Mouse (Mus musculus) embryonic facial prominence, embryonic 15.5 days (tissue): ENCODE measurements at regions not wholly inside any gene's neighbourhood (a gene's known extent, or its start where the extent isn't known, plus 50 kb on each side); places are given as distances from the start of the nearest gene placed in this dataset.
A peak's percentile ranks its signal among the peaks of the same experiment; 100 is the strongest.

Experiments
- ATAC-seq: fragments of 200-750 bp; cut with Nextera tagmentation; 2 replicates; pipeline ENCODE4 v1.8.0; 2017; ENCODE audit warnings: low read depth, moderate TSS enrichment; ENCODE audit not compliant: insufficient number of reproducible peaks, low FRiP score, low TSS enrichment
- H3K27ac ChIP-seq: fragments of 300-500 bp; sonication (generic); replicated peaks from 2 replicates; pipeline ENCODE4 v1.5.1; 2015; ENCODE audit warnings: mild to moderate bottlenecking, inconsistent platforms
- H3K27me3 ChIP-seq: fragments of 300-500 bp; sonication (generic); 2 replicates; pipeline ENCODE4 v1.6.1; 2015; ENCODE audit warnings: inconsistent platforms
- H3K36me3 ChIP-seq: fragments of 300-500 bp; sonication (generic); 2 replicates; pipeline ENCODE4 v1.6.1; 2015; ENCODE audit warnings: mild to moderate bottlenecking, inconsistent platforms
- H3K4me1 ChIP-seq: fragments of 300-500 bp; sonication (generic); 2 replicates; pipeline ENCODE4 v1.6.1; 2015; ENCODE audit warnings: inconsistent platforms
- H3K4me2 ChIP-seq: fragments of 300-500 bp; sonication (generic); replicated peaks from 2 replicates; pipeline ENCODE4 v1.6.1; 2015; ENCODE audit warnings: mild to moderate bottlenecking, inconsistent platforms
- H3K4me3 ChIP-seq: fragments of 300-500 bp; sonication (generic); replicated peaks from 2 replicates; pipeline ENCODE4 v1.5.1; 2015; ENCODE audit warnings: mild to moderate bottlenecking, inconsistent platforms
- H3K9ac ChIP-seq: fragments of 300-500 bp; sonication (generic); 2 replicates; pipeline ENCODE4 v1.6.1; 2015; ENCODE audit warnings: inconsistent platforms
- H3K9me3 ChIP-seq: fragments of 300-500 bp; sonication (generic); replicated peaks from 2 replicates; pipeline ENCODE4 v1.6.1; 2016; ENCODE audit warnings: inconsistent platforms
- WGBS: fragments of 180-500 bp; shearing (Covaris S2); methylation state at CpG from one replicate; pipeline ENCODE4 v1.1.7; 2015; 5-methylcytosine and 5-hydroxymethylcytosine counted together

GRCm38 (mm10) chr12:31130434-31130833 is 56.8 kb downstream of the Fam110c start:
- Histone ChIP-seq H3K27ac (no peak overlapping the region), H3K9ac (no peak overlapping the region), H3K4me3 (no peak overlapping the region), H3K9me3 (no peaks in the 10 kb centered on the region), H3K36me3 (no peaks in the 10 kb centered on the region), H3K4me1 (peaks cover 5% of the 10 kb centered on the region), H3K27me3 (no peaks in the 10 kb centered on the region), H3K4me2 (no peak overlapping the region)
- ATAC-seq = no peak
- 32% methylated on average over 2 of the region's 2 CpGs for WGBS

GRCm38 (mm10) chr12:31134465-31134992 is 60.9 kb downstream of the Fam110c start:
- H3K9ac ChIP-seq = no peak overlapping the region
- H3K27ac ChIP-seq = no peak overlapping the region; the same call in 1 of the 2 replicates
- H3K4me3 ChIP-seq = no peak overlapping the region
- H3K4me2 ChIP-seq = no peak overlapping the region
- 24% methylated on average over 6 of the region's 6 CpGs for WGBS
- H3K27me3 ChIP-seq = no peaks in the 10 kb centered on the region
- H3K4me1 ChIP-seq = peaks cover 8% of the 10 kb centered on the region
- no peak for ATAC-seq
- H3K36me3 ChIP-seq = no peaks in the 10 kb centered on the region
- no peaks in the 10 kb centered on the region for H3K9me3 ChIP-seq

- 74% methylated on average over 10 of the region's 10 CpGs for WGBS
Observed at GRCm38 (mm10) chr12:31136364-31136763, 62.7 kb downstream of the Fam110c start.

GRCm38 (mm10) chr12:31136911-31137310 is 63.2 kb downstream of the Fam110c start:
- H3K9ac ChIP-seq = no peak overlapping the region
- no peak overlapping the region for H3K4me3 ChIP-seq
- H3K4me1 ChIP-seq = peaks cover 8% of the 10 kb centered on the region
- ATAC-seq = no peak
- H3K9me3 ChIP-seq = no peaks in the 10 kb centered on the region
- H3K4me2 ChIP-seq = no peak overlapping the region
- 24% methylated on average over 3 of the region's 3 CpGs for WGBS
- H3K27me3 ChIP-seq = no peaks in the 10 kb centered on the region
- H3K27ac ChIP-seq = no peak overlapping the region
- no peaks in the 10 kb centered on the region for H3K36me3 ChIP-seq

More at GRCm38 (mm10) chr12:31136364-31136763, 62.7 kb downstream of the Fam110c start:
- peaks cover 8% of the 10 kb centered on the region for H3K4me1 ChIP-seq
- H3K9me3 ChIP-seq = no peaks in the 10 kb centered on the region
- no peak overlapping the region for H3K4me2 ChIP-seq
- H3K27me3 ChIP-seq = no peaks in the 10 kb centered on the region
- H3K36me3 ChIP-seq = no peaks in the 10 kb centered on the region
- no peak for ATAC-seq
- no peak overlapping the region for H3K9ac ChIP-seq
- no peak overlapping the region for H3K27ac ChIP-seq
- H3K4me3 ChIP-seq = no peak overlapping the region

DNA sequence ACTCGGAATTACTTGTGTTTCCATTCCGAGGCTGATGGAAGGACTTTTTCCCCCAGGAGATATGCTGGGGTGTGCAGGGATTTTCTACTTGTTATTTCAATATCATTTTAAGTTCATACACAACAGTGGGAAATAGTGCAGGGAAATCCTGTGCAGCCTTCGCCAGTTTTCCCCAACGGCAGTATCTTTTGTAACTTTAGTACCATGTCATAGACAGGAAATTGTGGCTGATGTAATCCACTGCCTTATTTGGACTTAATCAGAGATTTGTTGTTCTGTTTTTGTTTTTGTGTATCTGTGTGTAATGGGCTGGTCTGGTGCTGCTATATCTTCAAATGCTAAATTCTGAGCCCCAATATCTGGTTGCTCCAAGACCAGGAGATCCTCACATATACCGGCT is 63.8 kb downstream of the Fam110c start:
- H3K4me2 ChIP-seq = no peak overlapping the region
- H3K36me3 ChIP-seq = no peaks in the 10 kb centered on the region
- H3K9ac ChIP-seq = no peak overlapping the region
- no peak overlapping the region for H3K4me3 ChIP-seq
- peaks cover 8% of the 10 kb centered on the region for H3K4me1 ChIP-seq
- WGBS = 38% methylated on average over 5 of the region's 5 CpGs
- H3K9me3 ChIP-seq = no peaks in the 10 kb centered on the region
- H3K27me3 ChIP-seq = no peaks in the 10 kb centered on the region
- no peak for ATAC-seq
- H3K27ac ChIP-seq = no peak overlapping the region

GRCm38 (mm10) chr12:31139853-31140252 is 66.2 kb downstream of the Fam110c start:
- H3K27ac ChIP-seq = no peak overlapping the region
- no peak overlapping the region for H3K4me3 ChIP-seq
- 47% methylated on average over 4 of the region's 4 CpGs for WGBS
- no peaks in the 10 kb centered on the region for H3K9me3 ChIP-seq
- 0 out of 2 replicates have a peak, but pooled peaks cover 3% of the 10 kb centered on the region for H3K4me1 ChIP-seq
- no peak overlapping the region for H3K9ac ChIP-seq
- H3K4me2 ChIP-seq = no peak overlapping the region
- ATAC-seq = no peak
- H3K27me3 ChIP-seq = no peaks in the 10 kb centered on the region
- no peaks in the 10 kb centered on the region for H3K36me3 ChIP-seq

- ATAC-seq = no peak
- no peaks in the 10 kb centered on the region for H3K27me3 ChIP-seq
- 0 out of 2 replicates have a peak, but pooled peaks cover 8% of the 10 kb centered on the region for H3K4me1 ChIP-seq
Observed at GRCm38 (mm10) chr12:31143266-31143665, 69.6 kb downstream of the Fam110c start.

DNA sequence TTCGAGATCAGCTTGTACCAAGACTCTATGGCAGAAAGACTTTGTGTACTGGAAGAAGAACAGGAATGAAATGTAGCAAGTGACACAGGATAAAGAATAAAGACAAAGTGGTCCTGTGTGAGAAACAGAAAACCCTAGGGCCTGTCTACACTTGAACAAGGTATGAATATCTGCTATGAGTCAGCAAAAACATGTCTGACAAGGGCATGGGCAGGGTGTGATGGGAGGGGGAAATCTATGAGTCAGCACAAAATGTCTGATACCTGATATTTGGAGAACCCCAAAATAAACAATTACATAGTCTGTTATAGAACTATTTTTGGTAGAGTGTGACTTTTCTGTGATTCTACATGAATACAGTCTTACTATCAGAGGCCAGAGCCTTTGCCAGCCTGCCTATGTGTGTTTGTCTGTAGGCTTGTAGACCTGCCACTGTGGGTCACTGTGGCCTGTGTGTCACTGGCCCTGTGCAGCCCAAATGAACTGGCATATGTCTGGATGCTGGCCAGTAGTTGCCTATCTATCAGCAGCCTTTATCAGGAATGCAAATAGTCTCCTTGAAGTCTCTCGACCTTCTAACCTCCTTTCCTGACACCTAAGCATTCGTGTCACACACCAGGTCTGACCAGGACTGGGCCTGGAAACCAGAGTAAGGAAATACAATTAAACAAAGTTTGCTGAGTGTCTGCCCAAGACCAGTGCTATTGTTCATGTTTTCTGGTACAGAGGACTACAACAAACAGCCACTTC is 71.5 kb downstream of the Fam110c start:
- no peaks in the 10 kb centered on the region for H3K27me3 ChIP-seq
- no peak for ATAC-seq
- H3K4me2 ChIP-seq = no peak overlapping the region
- no peaks in the 10 kb centered on the region for H3K36me3 ChIP-seq
- H3K27ac ChIP-seq = peak overlapping the region; percentile 34; the same call in 1 of the 2 replicates
- no peak overlapping the region for H3K9ac ChIP-seq
- 74% methylated on average over 3 of the region's 3 CpGs for WGBS
- no peak overlapping the region for H3K4me3 ChIP-seq
- no peaks in the 10 kb centered on the region for H3K9me3 ChIP-seq
- H3K4me1 ChIP-seq = 0 out of 2 replicates have a peak, but pooled peaks cover 8% of the 10 kb centered on the region

More at GRCm38 (mm10) chr12:31143266-31143665, 69.6 kb downstream of the Fam110c start:
- Histone ChIP-seq H3K36me3 (no peaks in the 10 kb centered on the region), H3K4me2 (no peak overlapping the region), H3K9me3 (no peaks in the 10 kb centered on the region), H3K4me3 (no peak overlapping the region), H3K27ac (no peak overlapping the region), H3K9ac (no peak overlapping the region)
- 75% methylated on average over 6 of the region's 6 CpGs for WGBS

GRCm38 (mm10) chr12:31148417-31149356 is 75.0 kb downstream of the Fam110c start:
- H3K27ac ChIP-seq = no peak overlapping the region
- H3K9ac ChIP-seq = no peak overlapping the region
- no peaks in the 10 kb centered on the region for H3K27me3 ChIP-seq
- no peaks in the 10 kb centered on the region for H3K9me3 ChIP-seq
- WGBS = 42% methylated on average over 11 of the region's 11 CpGs
- no peak overlapping the region for H3K4me3 ChIP-seq
- no peaks in the 10 kb centered on the region for H3K36me3 ChIP-seq
- H3K4me1 ChIP-seq = 0 out of 2 replicates have a peak, but pooled peaks cover 8% of the 10 kb centered on the region
- ATAC-seq = no peak
- H3K4me2 ChIP-seq = no peak overlapping the region

- Histone ChIP-seq H3K9me3 (no peaks in the 10 kb centered on the region), H3K4me1 (no peaks in the 10 kb centered on the region), H3K4me2 (no peak overlapping the region), H3K36me3 (no peaks in the 10 kb centered on the region), H3K4me3 (no peak overlapping the region), H3K27me3 (no peaks in the 10 kb centered on the region), H3K27ac (no peak overlapping the region), H3K9ac (no peak overlapping the region)
- ATAC-seq = no peak
- 62% methylated on average over 2 of the region's 2 CpGs for WGBS
Observed at GRCm38 (mm10) chr12:31153720-31154119, 80.1 kb downstream of the Fam110c start.

DNA sequence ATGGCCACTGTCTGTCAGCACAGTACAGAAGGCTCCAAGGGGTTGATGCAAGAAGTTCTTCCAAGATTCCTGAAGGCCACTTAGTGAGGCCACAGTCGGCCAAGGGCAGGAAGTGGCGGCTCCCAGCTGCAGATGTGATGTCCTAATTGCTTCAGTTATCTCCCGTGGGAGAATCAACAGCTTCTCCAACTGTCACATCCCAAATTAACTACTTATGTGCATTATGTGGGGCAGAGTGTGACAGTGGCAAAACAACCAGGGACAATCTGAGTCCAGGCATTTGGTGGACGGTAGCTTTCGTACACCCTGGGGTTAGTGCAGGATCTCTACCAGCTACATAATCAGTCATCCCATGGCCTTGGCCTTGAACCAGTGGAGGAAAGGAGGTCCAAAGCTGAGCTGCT is 80.9 kb downstream of the Fam110c start:
- 47% methylated on average over 5 of the region's 5 CpGs for WGBS
- ATAC-seq = no peak
- H3K9me3 ChIP-seq = no peaks in the 10 kb centered on the region

More for the DNA sequence above, 80.9 kb downstream of the Fam110c start:
- H3K4me2 ChIP-seq = no peak overlapping the region
- no peaks in the 10 kb centered on the region for H3K36me3 ChIP-seq
- no peaks in the 10 kb centered on the region for H3K4me1 ChIP-seq
- H3K4me3 ChIP-seq = no peak overlapping the region
- H3K27ac ChIP-seq = no peak overlapping the region
- H3K9ac ChIP-seq = no peak overlapping the region
- no peaks in the 10 kb centered on the region for H3K27me3 ChIP-seq
